Mouse (Mus musculus) midbrain, postnatal 0 days (tissue): ENCODE measurements around the gene Cntn3. TPM values are rescaled to one million over a fixed set of nuclear protein-coding genes. Genes with fewer than 3 reads are reported as not detected.

Source experiments
- ATAC-seq: fragments of 200-750 bp; cut with Nextera tagmentation; 2 replicates; pipeline ENCODE4 v1.8.0; 2017; ENCODE audit warnings: moderate number of reproducible peaks, mild to moderate bottlenecking, moderate TSS enrichment, moderate library complexity; ENCODE audit not compliant: low FRiP score
- DNase-seq: peaks from one replicate; pipeline ENCODE4 v3.0.0-alpha.2; 2015; ENCODE audit warnings: low spot score
- H3K27ac ChIP-seq: fragments of 300-500 bp; sonication (generic); 2 replicates; pipeline ENCODE4 v1.5.1; 2014; ENCODE audit warnings: low read depth, mild to moderate bottlenecking, low read length, mixed read lengths
- H3K27me3 ChIP-seq: fragments of 300-500 bp; sonication (generic); 2 replicates; pipeline ENCODE4 v1.6.1; 2014; ENCODE audit warnings: low read length, control low read depth, mixed read lengths; ENCODE audit not compliant: insufficient read depth
- H3K36me3 ChIP-seq: fragments of 300-500 bp; sonication (generic); 2 replicates; pipeline ENCODE4 v1.6.1; 2014; ENCODE audit warnings: low read length, control low read depth, mixed read lengths; ENCODE audit not compliant: insufficient read depth
- H3K4me1 ChIP-seq: fragments of 300-500 bp; sonication (generic); 2 replicates; pipeline ENCODE4 v1.6.1; 2014; ENCODE audit warnings: mild to moderate bottlenecking, control low read depth, antibody characterized with exemption, low read length, mixed read lengths; ENCODE audit not compliant: insufficient read depth
- H3K4me2 ChIP-seq: fragments of 300-500 bp; sonication (generic); 2 replicates; pipeline ENCODE4 v1.6.1; 2014; ENCODE audit warnings: low read depth, mild to moderate bottlenecking, low read length, mixed read lengths; ENCODE audit not compliant: poor library complexity, severe bottlenecking
- H3K4me3 ChIP-seq: fragments of 300-500 bp; sonication (generic); 2 replicates; pipeline ENCODE4 v1.5.1; 2014; ENCODE audit warnings: low read depth, mild to moderate bottlenecking, low read length, moderate library complexity
- H3K9ac ChIP-seq: fragments of 300-500 bp; sonication (generic); replicated peaks from 2 replicates; pipeline ENCODE4 v1.6.1; 2014; ENCODE audit warnings: mild to moderate bottlenecking, low read length, moderate library complexity, mixed read lengths; ENCODE audit not compliant: poor library complexity, severe bottlenecking
- H3K9me3 ChIP-seq: fragments of 300-500 bp; sonication (generic); 2 replicates; pipeline ENCODE4 v1.6.1; 2016; ENCODE audit warnings: low read length, control low read depth
- CTCF ChIP-seq: IDR thresholded peaks from 2 replicates; pipeline ENCODE4 v1.5.1; 2016; ENCODE audit warnings: antibody characterized with exemption, mild to moderate bottlenecking
- WGBS: fragments of 180-500 bp; shearing (Covaris S2); extraction: QIAGEN DNeasy Blood & Tissue Kit; methylation state at CpG from one replicate; pipeline ENCODE4 v1.1.7; 2014; 5-methylcytosine and 5-hydroxymethylcytosine counted together
- polyA plus RNA-seq: library from polyadenylated mRNA; unstranded; fragments of >200 nt; fragmentation: Nextera tagmentation; extraction: Ambion mirVana; gene quantifications from 2 replicates; pipeline ENCODE4 v1.2.1, GENCODE M21; 2015
- total RNA-seq: library from RNA; depleted of rRNA; stranded (reverse); fragments of >200 nt; gene quantifications from 2 replicates; pipeline ENCODE4 v1.2.3, GENCODE M21; 2014

Gene Cntn3
- total and polyA plus RNA-seq, 2 experiments from 2014 or later = 3.0 to 8.8 TPM

DNA sequence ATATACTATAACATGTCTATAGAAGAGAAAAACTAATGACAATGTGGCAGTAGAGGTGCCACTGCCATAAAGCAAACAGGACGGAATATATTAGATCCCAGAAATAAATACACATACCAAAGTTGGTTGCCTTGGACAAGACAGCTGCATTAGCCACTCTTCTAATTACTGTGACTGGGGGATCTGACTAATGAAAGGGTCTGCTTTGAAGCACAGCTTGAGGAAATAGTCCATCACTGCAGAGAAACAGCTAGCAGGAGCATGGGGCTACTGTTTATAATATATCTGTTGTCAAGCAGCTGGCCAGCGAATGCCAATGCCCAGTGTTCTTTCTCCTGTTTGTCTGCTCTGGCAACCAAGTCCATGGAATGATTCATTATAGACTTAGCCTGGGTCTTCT is 51.9 kb downstream of the Cntn3 start:
- Histone ChIP-seq H3K27ac (no peak overlapping the region), H3K27me3 (no peaks in the 10 kb centered on the region), H3K36me3 (no peaks in the 10 kb centered on the region), H3K9me3 (no peaks in the 10 kb centered on the region), H3K4me3 (no peak overlapping the region), H3K4me2 (no peak overlapping the region), H3K9ac (no peak overlapping the region), H3K4me1 (no peaks in the 10 kb centered on the region)
- DNase-seq = peak; percentile 34
- 53% methylated on average over 2 of the region's 2 CpGs for WGBS
- TF ChIP-seq CTCF = no peak
- no peak; the same call in 1 of the 2 replicates for ATAC-seq

DNA sequence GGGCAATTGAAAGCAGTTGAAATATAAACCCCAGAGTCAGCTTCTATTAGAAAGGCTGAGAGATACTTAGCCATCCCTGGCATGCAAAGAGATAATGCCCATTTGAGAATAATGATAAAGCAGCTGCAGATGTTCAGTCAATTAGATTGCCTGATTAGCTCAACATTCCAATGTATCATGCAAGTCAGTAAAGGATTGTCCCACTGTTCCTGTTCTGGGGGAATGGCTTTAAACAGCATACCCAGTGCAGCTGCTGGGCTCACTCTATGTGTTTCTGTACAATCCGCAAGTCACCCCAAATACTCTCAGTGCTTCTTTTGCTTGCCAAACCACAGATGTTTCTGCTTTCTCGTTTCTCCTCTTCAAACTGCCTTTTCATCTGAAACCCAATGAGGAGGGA is 57.7 kb downstream of the Cntn3 start:
- no peak overlapping the region for H3K9ac ChIP-seq
- no peaks in the 10 kb centered on the region for H3K36me3 ChIP-seq
- no peaks in the 10 kb centered on the region for H3K9me3 ChIP-seq
- WGBS = 84% methylated on average over 2 of the region's 2 CpGs
- H3K27me3 ChIP-seq = no peaks in the 10 kb centered on the region
- DNase-seq (peak; percentile 18), ATAC-seq (no peak)
- no peaks in the 10 kb centered on the region for H3K4me1 ChIP-seq
- TF ChIP-seq CTCF = no peak
- H3K4me2 ChIP-seq = no peak overlapping the region
- H3K4me3 ChIP-seq = no peak overlapping the region
- no peak overlapping the region for H3K27ac ChIP-seq

DNA sequence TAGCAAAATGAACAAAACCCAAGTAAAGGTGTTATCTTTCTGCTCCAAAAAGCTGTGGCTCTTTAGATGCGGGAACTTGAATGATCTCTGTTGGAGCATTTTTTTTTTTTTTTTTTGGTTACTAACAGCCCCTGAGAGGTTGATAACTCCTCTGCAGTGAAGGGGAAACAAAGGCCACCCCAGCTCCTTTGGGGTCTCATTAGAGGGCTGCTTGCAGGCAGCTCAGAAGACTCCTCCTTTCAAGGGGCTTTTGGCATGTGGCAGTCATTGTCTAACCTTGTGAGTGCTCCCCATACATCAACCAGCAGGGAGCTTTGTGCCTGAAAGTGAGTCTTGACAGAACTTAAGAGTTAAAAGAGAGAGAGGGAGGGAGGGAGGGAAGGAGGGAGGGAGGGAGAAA is 60.8 kb downstream of the Cntn3 start:
- no peak for DNase-seq
- WGBS = 38% methylated on average over 1 of the region's 1 CpGs
- TF ChIP-seq CTCF = no peak
- no peak for ATAC-seq
- Histone ChIP-seq H3K27me3 (no peaks in the 10 kb centered on the region), H3K27ac (no peak overlapping the region), H3K4me2 (no peak overlapping the region), H3K4me3 (no peak overlapping the region), H3K9ac (no peak overlapping the region), H3K36me3 (no peaks in the 10 kb centered on the region), H3K4me1 (no peaks in the 10 kb centered on the region), H3K9me3 (no peaks in the 10 kb centered on the region)

DNA sequence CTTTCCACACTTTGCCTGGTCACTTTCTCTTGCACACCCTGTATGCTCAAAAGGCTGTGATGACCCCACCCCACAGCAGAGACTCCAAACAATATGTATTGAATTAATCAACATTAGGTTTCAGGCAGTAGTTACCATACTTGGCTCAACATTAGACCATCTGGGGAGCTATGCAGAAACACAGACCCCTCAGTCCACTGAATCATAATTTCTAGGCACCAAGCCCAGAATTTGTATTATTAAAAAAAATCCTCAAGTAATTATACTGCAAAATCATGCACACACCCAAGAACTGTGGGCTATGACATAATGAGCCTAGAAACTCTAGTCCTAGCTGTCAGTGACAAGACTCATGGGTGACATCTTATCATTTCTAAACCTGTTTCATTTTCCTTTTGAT is 87.4 kb downstream of the Cntn3 start:
- H3K36me3 ChIP-seq = no peaks in the 10 kb centered on the region
- no peak overlapping the region for H3K4me3 ChIP-seq
- TF ChIP-seq CTCF = no peak
- no peaks in the 10 kb centered on the region for H3K9me3 ChIP-seq
- ATAC-seq (peak; percentile 31; the same call in 1 of the 2 replicates), DNase-seq (peak; percentile 75)
- H3K27ac ChIP-seq = no peak overlapping the region
- H3K27me3 ChIP-seq = no peaks in the 10 kb centered on the region
- no peak overlapping the region for H3K4me2 ChIP-seq
- H3K9ac ChIP-seq = no peak overlapping the region
- no peaks in the 10 kb centered on the region for H3K4me1 ChIP-seq

DNA sequence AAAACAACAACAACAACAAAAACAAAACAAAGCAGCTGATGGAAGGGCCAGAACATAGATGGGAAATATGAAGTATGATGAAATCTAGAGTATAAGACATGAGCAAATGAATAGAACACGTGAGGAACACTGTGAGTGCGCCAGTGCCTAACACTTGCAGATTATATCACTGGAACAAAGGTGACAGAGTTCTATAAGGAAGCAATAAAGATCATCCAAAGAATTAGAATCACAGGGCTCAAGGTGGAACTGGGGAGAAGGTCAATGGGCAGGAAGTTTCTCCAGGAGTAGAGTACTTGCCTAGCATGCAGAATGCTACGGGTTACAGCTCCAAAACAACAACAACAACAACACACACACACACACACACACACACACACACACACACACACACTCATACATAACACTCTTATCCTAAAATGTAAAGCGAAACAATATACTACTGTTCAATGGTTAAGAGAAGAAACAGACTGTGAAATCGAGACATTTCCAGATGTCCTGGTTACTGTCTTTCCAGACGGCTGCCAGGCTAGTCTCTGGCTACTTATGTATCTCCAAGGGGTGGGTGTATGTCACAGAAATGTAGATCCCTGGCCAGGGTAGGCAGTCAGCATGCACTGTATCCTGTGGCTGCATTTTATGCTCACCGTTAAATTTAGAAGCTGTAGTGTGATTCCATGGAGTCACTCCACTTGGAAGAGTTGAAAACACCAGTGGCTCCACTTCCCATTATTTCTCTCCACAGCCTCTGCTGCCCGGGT is 94.4 kb downstream of the Cntn3 start:
- DNase-seq = no peak
- Histone ChIP-seq H3K9me3 (no peaks in the 10 kb centered on the region), H3K4me1 (no peaks in the 10 kb centered on the region), H3K27me3 (no peaks in the 10 kb centered on the region), H3K4me2 (no peak overlapping the region), H3K9ac (no peak overlapping the region), H3K27ac (no peak overlapping the region), H3K4me3 (no peak overlapping the region), H3K36me3 (no peaks in the 10 kb centered on the region)
- WGBS = 80% methylated on average over 8 of the region's 8 CpGs
- no peak for TF ChIP-seq CTCF
- ATAC-seq = no peak

DNA sequence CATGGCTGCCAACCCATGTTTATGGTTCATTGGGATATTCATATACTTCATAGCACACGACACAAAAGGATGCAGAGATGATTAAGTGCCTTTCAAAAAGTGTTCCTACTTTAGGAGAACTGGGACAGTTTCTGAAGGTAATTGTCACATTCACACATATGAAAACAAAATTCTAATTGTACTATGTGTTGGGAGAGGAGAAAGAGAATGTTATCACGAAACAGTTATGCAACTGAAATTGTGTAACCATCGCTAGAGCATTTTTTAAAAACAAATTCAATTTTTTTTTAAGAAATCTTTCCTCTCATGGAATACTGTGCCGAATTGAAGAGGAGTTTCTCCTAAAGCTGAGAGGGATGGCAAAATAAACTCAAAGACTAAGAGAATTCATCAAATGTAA is 134.5 kb downstream of the Cntn3 start:
- Histone ChIP-seq H3K27ac (no peak overlapping the region), H3K27me3 (no peaks in the 10 kb centered on the region), H3K36me3 (no peaks in the 10 kb centered on the region), H3K4me1 (no peaks in the 10 kb centered on the region), H3K4me2 (no peak overlapping the region), H3K4me3 (no peak overlapping the region), H3K9ac (no peak overlapping the region), H3K9me3 (no peaks in the 10 kb centered on the region)
- TF ChIP-seq CTCF = no peak
- ATAC-seq (no peak), DNase-seq (no peak)
- WGBS = 88% methylated on average over 4 of the region's 4 CpGs
